13 mouse cellular contexts compared by ENCODE assay signal in genomic region chr2:152799954-152800761, GRCm38 (mm10).
"Had no signal": no experiment of that assay in that cellular context is flagged by ENCODE, and none has a peak within 500 bp of the region (broad histone marks: within the 10 kb centered on the region; RNA-seq: fewer than 3 reads in every experiment).

No protein-coding gene starts in this region.

- H3K4me2 ChIP-seq: midbrain, embryonic 12.5 days had no signal

- H3K27me3 ChIP-seq: megakaryocyte, embryonic 14.5 days; midbrain, embryonic 12.5 days had no signal

- H3K27ac ChIP-seq: kidney, postnatal 0 days; liver, embryonic 14.5 days; midbrain, embryonic 12.5 days had no signal

- H3K4me3 ChIP-seq: megakaryocyte, embryonic 14.5 days; midbrain, embryonic 12.5 days had no signal

- H3K9me3 ChIP-seq: megakaryocyte, embryonic 14.5 days; midbrain, embryonic 12.5 days had no signal

- H3K9ac ChIP-seq: liver, embryonic 14.5 days; midbrain, embryonic 12.5 days had no signal

- ATAC-seq: lung, postnatal 0 days had no signal

- DNase-seq: kidney, adult 18-20 months; kidney, postnatal 36 days; left cerebral cortex, postnatal 4 days; lung, adult 2 months; lung, postnatal 36 days; right cerebral cortex, adult 18-20 months; right cerebral cortex, postnatal 25 days; thymus, postnatal 4 days had no signal
